Mouse (Mus musculus) stomach, embryonic 16.5 days (tissue): ENCODE measurements around the gene Foxp1. TPM values are rescaled to one million over a fixed set of nuclear protein-coding genes. Genes with fewer than 3 reads are reported as not detected.
A peak's percentile ranks its signal among the peaks of the same experiment; 100 is the strongest.

Experiments
- ATAC-seq: fragments of 200-750 bp; cut with Nextera tagmentation; 2 replicates; pipeline ENCODE4 v1.8.0; 2017; ENCODE audit warnings: moderate number of reproducible peaks, moderate TSS enrichment; ENCODE audit not compliant: insufficient read depth, low FRiP score
- H3K27ac ChIP-seq: fragments of 300-500 bp; sonication (generic); 2 replicates; pipeline ENCODE4 v1.5.1; 2014; ENCODE audit warnings: low read length
- H3K27me3 ChIP-seq: fragments of 300-500 bp; sonication (generic); 2 replicates; pipeline ENCODE4 v1.6.1; 2014; ENCODE audit warnings: low read length, control low read depth, mixed read lengths; ENCODE audit not compliant: control insufficient read depth, insufficient read depth
- H3K36me3 ChIP-seq: fragments of 300-500 bp; sonication (generic); 2 replicates; pipeline ENCODE4 v1.6.1; 2014; ENCODE audit warnings: low read length; ENCODE audit not compliant: control insufficient read depth, insufficient read depth
- H3K4me1 ChIP-seq: fragments of 300-500 bp; sonication (generic); 2 replicates; pipeline ENCODE4 v1.6.1; 2014; ENCODE audit warnings: low read length, control low read depth, mixed read lengths; ENCODE audit not compliant: control insufficient read depth, insufficient read depth
- H3K4me2 ChIP-seq: fragments of 300-500 bp; sonication (generic); 2 replicates; pipeline ENCODE4 v1.6.1; 2014; ENCODE audit warnings: low read depth, low read length, mixed read lengths
- H3K4me3 ChIP-seq: fragments of 300-500 bp; sonication (generic); replicated peaks from 2 replicates; pipeline ENCODE4 v1.5.1; 2014; ENCODE audit warnings: mild to moderate bottlenecking, low read length
- H3K9ac ChIP-seq: fragments of 300-500 bp; sonication (generic); 2 replicates; pipeline ENCODE4 v1.6.1; 2014; ENCODE audit warnings: low read length
- H3K9me3 ChIP-seq: fragments of 300-500 bp; sonication (generic); replicated peaks from 2 replicates; pipeline ENCODE4 v1.6.1; 2016; ENCODE audit warnings: low read length, control low read depth; ENCODE audit not compliant: control insufficient read depth
- WGBS: fragments of 180-500 bp; shearing (Covaris S2); extraction: QIAGEN DNeasy Blood & Tissue Kit; methylation state at CpG from one replicate; pipeline ENCODE4 v1.1.7; 2014; 5-methylcytosine and 5-hydroxymethylcytosine counted together
- polyA plus RNA-seq: library from polyadenylated mRNA; unstranded; fragments of >200 nt; fragmentation: Nextera tagmentation; extraction: Ambion mirVana; gene quantifications from 2 replicates; pipeline ENCODE4 v1.2.1, GENCODE M21; 2015

Gene Foxp1
- polyA plus RNA-seq, 1 experiment from 2014 or later, result 108 TPM

GRCm38 (mm10) chr6:99540653-99541052 is 18.1 kb upstream of the Foxp1 start:
- Histone ChIP-seq H3K4me1 (peaks cover 6% of the 10 kb centered on the region; the same call in 1 of the 2 replicates), H3K27me3 (no peaks in the 10 kb centered on the region), H3K27ac (no peak overlapping the region), H3K36me3 (no peaks in the 10 kb centered on the region), H3K9ac (no peak overlapping the region), H3K9me3 (no peaks in the 10 kb centered on the region), H3K4me3 (no peak overlapping the region), H3K4me2 (no peak overlapping the region)
- 69% methylated on average over 6 of the region's 6 CpGs for WGBS
- no peak for ATAC-seq

- Histone ChIP-seq H3K9ac (no peak overlapping the region), H3K27me3 (no peaks in the 10 kb centered on the region), H3K9me3 (no peaks in the 10 kb centered on the region), H3K4me1 (peaks cover 6% of the 10 kb centered on the region; the same call in 1 of the 2 replicates), H3K4me2 (no peak overlapping the region), H3K4me3 (no peak overlapping the region), H3K27ac (no peak overlapping the region), H3K36me3 (no peaks in the 10 kb centered on the region)
- WGBS, result 81% methylated on average over 5 of the region's 5 CpGs
- no peak for ATAC-seq
These were observed 17.6 kb upstream of the Foxp1 start for GRCm38 (mm10) chr6:99540146-99540545.

GRCm38 (mm10) chr6:99538194-99538941 is 15.8 kb upstream of the Foxp1 start:
- peak; percentile 33; the same call in 1 of the 2 replicates for ATAC-seq
- H3K4me3 ChIP-seq, result no peak overlapping the region
- H3K9ac ChIP-seq, result no peak overlapping the region
- H3K27ac ChIP-seq, result 0 out of 2 replicates have a peak overlapping the region, but pooled peaks have one; percentile 0
- no peak overlapping the region for H3K4me2 ChIP-seq
- H3K4me1 ChIP-seq, result peaks cover 6% of the 10 kb centered on the region; the same call in 1 of the 2 replicates
- no peaks in the 10 kb centered on the region for H3K36me3 ChIP-seq
- H3K27me3 ChIP-seq, result no peaks in the 10 kb centered on the region
- no peaks in the 10 kb centered on the region for H3K9me3 ChIP-seq
- 53% methylated on average over 17 of the region's 17 CpGs for WGBS

- no peak for ATAC-seq
- no peak overlapping the region for H3K27ac ChIP-seq
- no peaks in the 10 kb centered on the region for H3K36me3 ChIP-seq
- no peak overlapping the region for H3K4me2 ChIP-seq
- no peaks in the 10 kb centered on the region for H3K27me3 ChIP-seq
- H3K4me1 ChIP-seq, result peaks cover 6% of the 10 kb centered on the region; the same call in 1 of the 2 replicates
- no peaks in the 10 kb centered on the region for H3K9me3 ChIP-seq
- no peak overlapping the region for H3K4me3 ChIP-seq
- H3K9ac ChIP-seq, result no peak overlapping the region
- 54% methylated on average over 5 of the region's 5 CpGs for WGBS
These were observed 11.8 kb upstream of the Foxp1 start for GRCm38 (mm10) chr6:99534211-99534745.

- no peak overlapping the region for H3K4me3 ChIP-seq
- H3K4me1 ChIP-seq, result no peaks in the 10 kb centered on the region
- no peaks in the 10 kb centered on the region for H3K36me3 ChIP-seq
- no peak overlapping the region for H3K9ac ChIP-seq
- ATAC-seq, result no peak
- WGBS, result 71% methylated on average over 4 of the region's 4 CpGs
- no peak overlapping the region for H3K27ac ChIP-seq
- no peak overlapping the region for H3K4me2 ChIP-seq
- no peaks in the 10 kb centered on the region for H3K9me3 ChIP-seq
- H3K27me3 ChIP-seq, result no peaks in the 10 kb centered on the region
These were observed 9.9 kb upstream of the Foxp1 start for GRCm38 (mm10) chr6:99532458-99532857.

GRCm38 (mm10) chr6:99528972-99529371 is 6.5 kb upstream of the Foxp1 start:
- H3K4me3 ChIP-seq, result no peak overlapping the region
- no peak for ATAC-seq
- H3K36me3 ChIP-seq, result no peaks in the 10 kb centered on the region
- H3K9ac ChIP-seq, result no peak overlapping the region
- peaks cover 3% of the 10 kb centered on the region; the same call in 1 of the 2 replicates for H3K4me1 ChIP-seq
- WGBS, result 70% methylated on average over 2 of the region's 2 CpGs
- H3K27ac ChIP-seq, result no peak overlapping the region
- no peak overlapping the region for H3K4me2 ChIP-seq
- H3K9me3 ChIP-seq, result no peaks in the 10 kb centered on the region
- no peaks in the 10 kb centered on the region for H3K27me3 ChIP-seq

GRCm38 (mm10) chr6:99527457-99528105 is 5.1 kb upstream of the Foxp1 start:
- H3K27me3 ChIP-seq, result no peaks in the 10 kb centered on the region
- ATAC-seq, result no peak
- H3K9ac ChIP-seq, result no peak overlapping the region
- H3K4me2 ChIP-seq, result no peak overlapping the region
- no peak overlapping the region for H3K27ac ChIP-seq
- no peak overlapping the region for H3K4me3 ChIP-seq
- no peaks in the 10 kb centered on the region for H3K36me3 ChIP-seq
- 90% methylated on average over 6 of the region's 6 CpGs for WGBS
- H3K4me1 ChIP-seq, result peaks cover 3% of the 10 kb centered on the region; the same call in 1 of the 2 replicates
- no peaks in the 10 kb centered on the region for H3K9me3 ChIP-seq

GRCm38 (mm10) chr6:99525351-99525750 is 2.8 kb upstream of the Foxp1 start:
- no peak overlapping the region for H3K4me2 ChIP-seq
- no peaks in the 10 kb centered on the region for H3K9me3 ChIP-seq
- ATAC-seq, result no peak
- peaks cover 3% of the 10 kb centered on the region; the same call in 1 of the 2 replicates for H3K4me1 ChIP-seq
- H3K36me3 ChIP-seq, result no peaks in the 10 kb centered on the region
- WGBS, result 53% methylated on average over 8 of the region's 8 CpGs
- no peak overlapping the region for H3K9ac ChIP-seq
- H3K4me3 ChIP-seq, result no peak overlapping the region
- no peaks in the 10 kb centered on the region for H3K27me3 ChIP-seq
- H3K27ac ChIP-seq, result peak overlapping the region; percentile 34; the same call in 1 of the 2 replicates
